Mouse (Mus musculus): ENCODE measurements at regions not wholly inside any gene's neighbourhood (a gene's known extent, or its start where the extent isn't known, plus 50 kb on each side); places are given as distances from the start of the nearest gene placed in this dataset.

- Histone ChIP-seq H3K79me2 (replicated peaks; ENCODE audit: control insufficient read depth, insufficient read depth, low read length) (no peaks in the 10 kb centered on the region), H3K4me1 (ENCODE audit: control insufficient read depth, insufficient read depth, low read length) (no peaks in the 10 kb centered on the region), H3K36me3 (ENCODE audit: control insufficient read depth, insufficient read depth, low read length) (no peaks in the 10 kb centered on the region), H3K27me3 (ENCODE audit: control insufficient read depth, insufficient read depth, low read length) (no peaks in the 10 kb centered on the region), H3K27ac (no peak overlapping the region), H3K9ac (ENCODE audit: low read depth, low read length) (no peak overlapping the region), H3K4me3 (no peak overlapping the region)
- no peak for DNase-seq
- TF ChIP-seq CTCF (IDR thresholded peaks at IDR 0.05): no peak
- no peak for TF ChIP-seq EP300 (IDR thresholded peaks at IDR 0.05; ENCODE audit: insufficient read depth, low read depth, low read length)
- no peak for TF ChIP-seq POLR2A (IDR thresholded peaks at IDR 0.05; ENCODE audit: insufficient read depth, low read depth, low read length)
- intact Hi-C loops (cut with DNase I): no loop called here
- 64% methylated on average over 6 of the region's 6 CpGs for WGBS
Measured at GRCm38 (mm10) chr16:9273751-9274300, 443.9 kb downstream of the 1810013L24Rik start.

GRCm38 (mm10) chr16:9274583-9275100 is 444.7 kb downstream of the 1810013L24Rik start:
- H3K27ac ChIP-seq: no peak overlapping the region
- DNase-seq: no peak
- WGBS: 60% methylated on average over 7 of the region's 7 CpGs
- no peak for TF ChIP-seq POLR2A (IDR thresholded peaks at IDR 0.05; ENCODE audit: insufficient read depth, low read depth, low read length)
- no peak for TF ChIP-seq CTCF (IDR thresholded peaks at IDR 0.05)
- no peak for TF ChIP-seq EP300 (IDR thresholded peaks at IDR 0.05; ENCODE audit: insufficient read depth, low read depth, low read length)
- H3K4me1 ChIP-seq (ENCODE audit: control insufficient read depth, insufficient read depth, low read length): no peaks in the 10 kb centered on the region
- no peak overlapping the region for H3K9ac ChIP-seq (ENCODE audit: low read depth, low read length)
- H3K36me3 ChIP-seq (ENCODE audit: control insufficient read depth, insufficient read depth, low read length): no peaks in the 10 kb centered on the region
- H3K79me2 ChIP-seq (replicated peaks; ENCODE audit: control insufficient read depth, insufficient read depth, low read length): no peaks in the 10 kb centered on the region
- intact Hi-C loops (cut with DNase I): no loop called here
- H3K27me3 ChIP-seq (ENCODE audit: control insufficient read depth, insufficient read depth, low read length): no peaks in the 10 kb centered on the region
- no peak overlapping the region for H3K4me3 ChIP-seq

GRCm38 (mm10) chr16:9275426-9275825 is 445.5 kb downstream of the 1810013L24Rik start:
- intact Hi-C loops (cut with DNase I): no loop called here
- H3K27ac ChIP-seq: no peak overlapping the region
- H3K79me2 ChIP-seq (replicated peaks; ENCODE audit: control insufficient read depth, insufficient read depth, low read length): no peaks in the 10 kb centered on the region
- no peak for DNase-seq
- TF ChIP-seq CTCF (IDR thresholded peaks at IDR 0.05) (no peak), EP300 (IDR thresholded peaks at IDR 0.05; ENCODE audit: insufficient read depth, low read depth, low read length) (no peak), POLR2A (IDR thresholded peaks at IDR 0.05; ENCODE audit: insufficient read depth, low read depth, low read length) (no peak)
- WGBS: 58% methylated on average over 4 of the region's 4 CpGs
- H3K9ac ChIP-seq (ENCODE audit: low read depth, low read length): no peak overlapping the region
- H3K36me3 ChIP-seq (ENCODE audit: control insufficient read depth, insufficient read depth, low read length): no peaks in the 10 kb centered on the region
- H3K27me3 ChIP-seq (ENCODE audit: control insufficient read depth, insufficient read depth, low read length): no peaks in the 10 kb centered on the region
- no peak overlapping the region for H3K4me3 ChIP-seq
- H3K4me1 ChIP-seq (ENCODE audit: control insufficient read depth, insufficient read depth, low read length): no peaks in the 10 kb centered on the region

DNA sequence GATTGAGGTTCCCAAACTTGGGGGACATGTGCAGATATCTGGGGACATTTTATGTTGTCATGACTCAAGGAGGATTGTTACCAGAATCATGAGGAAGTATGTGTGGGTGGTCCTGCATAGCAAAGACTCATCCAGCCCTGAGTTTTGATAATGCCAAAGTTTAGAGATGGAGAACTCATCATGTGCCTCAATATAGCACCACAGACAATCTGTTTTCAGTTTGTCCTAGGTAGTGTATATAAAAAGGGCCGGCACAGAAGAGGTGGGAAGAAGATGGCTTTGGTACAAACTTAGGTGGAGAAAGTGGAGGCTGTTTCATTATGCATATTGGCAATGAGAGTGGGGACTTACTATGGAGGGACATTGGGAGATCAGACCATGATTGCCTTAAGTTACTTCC is 447.2 kb downstream of the 1810013L24Rik start:
- H3K27ac ChIP-seq: no peak overlapping the region
- no peaks in the 10 kb centered on the region for H3K79me2 ChIP-seq (replicated peaks; ENCODE audit: control insufficient read depth, insufficient read depth, low read length)
- no peak overlapping the region for H3K9ac ChIP-seq (ENCODE audit: low read depth, low read length)
- H3K4me1 ChIP-seq (ENCODE audit: control insufficient read depth, insufficient read depth, low read length): no peaks in the 10 kb centered on the region
- H3K27me3 ChIP-seq (ENCODE audit: control insufficient read depth, insufficient read depth, low read length): no peaks in the 10 kb centered on the region
- intact Hi-C loops (cut with DNase I): no loop called here
- H3K36me3 ChIP-seq (ENCODE audit: control insufficient read depth, insufficient read depth, low read length): no peaks in the 10 kb centered on the region
- no peak for DNase-seq
- TF ChIP-seq CTCF (IDR thresholded peaks at IDR 0.05) (no peak), EP300 (IDR thresholded peaks at IDR 0.05; ENCODE audit: insufficient read depth, low read depth, low read length) (no peak), POLR2A (IDR thresholded peaks at IDR 0.05; ENCODE audit: insufficient read depth, low read depth, low read length) (no peak)
- no peak overlapping the region for H3K4me3 ChIP-seq
- 74% methylated on average over 1 of the region's 1 CpGs for WGBS

- no peak for TF ChIP-seq CTCF (IDR thresholded peaks at IDR 0.05)
- no peak for TF ChIP-seq POLR2A (IDR thresholded peaks at IDR 0.05; ENCODE audit: insufficient read depth, low read depth, low read length)
- TF ChIP-seq EP300 (IDR thresholded peaks at IDR 0.05; ENCODE audit: insufficient read depth, low read depth, low read length): no peak
- WGBS: 71% methylated on average over 6 of the region's 6 CpGs
- intact Hi-C loops (cut with DNase I): no loop called here
Measured at GRCm38 (mm10) chr16:9279726-9280125, 449.8 kb downstream of the 1810013L24Rik start.

GRCm38 (mm10) chr16:9280431-9280830 is 450.5 kb downstream of the 1810013L24Rik start:
- H3K4me3 ChIP-seq: no peak overlapping the region

More at GRCm38 (mm10) chr16:9279726-9280125, 449.8 kb downstream of the 1810013L24Rik start:
- Histone ChIP-seq H3K4me1 (ENCODE audit: control insufficient read depth, insufficient read depth, low read length) (no peaks in the 10 kb centered on the region), H3K27me3 (ENCODE audit: control insufficient read depth, insufficient read depth, low read length) (no peaks in the 10 kb centered on the region), H3K9ac (ENCODE audit: low read depth, low read length) (no peak overlapping the region), H3K4me3 (no peak overlapping the region), H3K27ac (no peak overlapping the region), H3K79me2 (replicated peaks; ENCODE audit: control insufficient read depth, insufficient read depth, low read length) (no peaks in the 10 kb centered on the region), H3K36me3 (ENCODE audit: control insufficient read depth, insufficient read depth, low read length) (no peaks in the 10 kb centered on the region)
- no peak for DNase-seq

More at GRCm38 (mm10) chr16:9280431-9280830, 450.5 kb downstream of the 1810013L24Rik start:
- no peak overlapping the region for H3K9ac ChIP-seq (ENCODE audit: low read depth, low read length)
- H3K27me3 ChIP-seq (ENCODE audit: control insufficient read depth, insufficient read depth, low read length): no peaks in the 10 kb centered on the region
- DNase-seq: no peak
- intact Hi-C loops (cut with DNase I): no loop called here
- H3K4me1 ChIP-seq (ENCODE audit: control insufficient read depth, insufficient read depth, low read length): no peaks in the 10 kb centered on the region
- 67% methylated on average over 4 of the region's 4 CpGs for WGBS
- no peak overlapping the region for H3K27ac ChIP-seq
- no peaks in the 10 kb centered on the region for H3K36me3 ChIP-seq (ENCODE audit: control insufficient read depth, insufficient read depth, low read length)
- TF ChIP-seq EP300 (IDR thresholded peaks at IDR 0.05; ENCODE audit: insufficient read depth, low read depth, low read length) (no peak), CTCF (IDR thresholded peaks at IDR 0.05) (no peak), POLR2A (IDR thresholded peaks at IDR 0.05; ENCODE audit: insufficient read depth, low read depth, low read length) (no peak)
- no peaks in the 10 kb centered on the region for H3K79me2 ChIP-seq (replicated peaks; ENCODE audit: control insufficient read depth, insufficient read depth, low read length)
